Mouse (Mus musculus): ENCODE data around the gene Tbcel.

Tbcel gene

GRCm38 (mm10) chr9:42484667-42485066 is 22.9 kb downstream of the Tbcel start:
- no peak for DNase-seq

GRCm38 (mm10) chr9:42482944-42483343 is 24.7 kb downstream of the Tbcel start:
- DNase-seq, result no peak

DNA sequence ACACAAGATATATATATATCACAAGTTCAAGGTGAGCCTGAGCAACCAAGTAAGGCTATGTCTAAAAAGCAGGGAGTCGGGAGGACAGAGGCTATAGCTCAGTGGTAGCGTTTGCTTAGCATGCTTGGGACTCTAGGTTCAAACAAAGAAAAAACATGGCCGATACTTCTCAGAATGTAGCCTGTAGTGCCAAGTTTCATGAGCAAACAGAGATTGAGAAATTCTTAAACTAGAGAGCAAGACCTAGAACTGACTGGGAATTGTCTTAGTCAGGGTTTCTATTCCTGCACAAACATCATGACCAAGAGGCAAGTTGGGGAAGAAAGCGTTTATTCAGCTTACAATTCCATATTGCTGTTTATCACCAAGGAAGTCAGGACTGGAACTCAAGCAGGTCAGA is 31.4 kb downstream of the Tbcel start:
- DNase-seq, result no peak

- no peak for DNase-seq
These were observed 33.4 kb downstream of the Tbcel start for GRCm38 (mm10) chr9:42474244-42474643.

DNA sequence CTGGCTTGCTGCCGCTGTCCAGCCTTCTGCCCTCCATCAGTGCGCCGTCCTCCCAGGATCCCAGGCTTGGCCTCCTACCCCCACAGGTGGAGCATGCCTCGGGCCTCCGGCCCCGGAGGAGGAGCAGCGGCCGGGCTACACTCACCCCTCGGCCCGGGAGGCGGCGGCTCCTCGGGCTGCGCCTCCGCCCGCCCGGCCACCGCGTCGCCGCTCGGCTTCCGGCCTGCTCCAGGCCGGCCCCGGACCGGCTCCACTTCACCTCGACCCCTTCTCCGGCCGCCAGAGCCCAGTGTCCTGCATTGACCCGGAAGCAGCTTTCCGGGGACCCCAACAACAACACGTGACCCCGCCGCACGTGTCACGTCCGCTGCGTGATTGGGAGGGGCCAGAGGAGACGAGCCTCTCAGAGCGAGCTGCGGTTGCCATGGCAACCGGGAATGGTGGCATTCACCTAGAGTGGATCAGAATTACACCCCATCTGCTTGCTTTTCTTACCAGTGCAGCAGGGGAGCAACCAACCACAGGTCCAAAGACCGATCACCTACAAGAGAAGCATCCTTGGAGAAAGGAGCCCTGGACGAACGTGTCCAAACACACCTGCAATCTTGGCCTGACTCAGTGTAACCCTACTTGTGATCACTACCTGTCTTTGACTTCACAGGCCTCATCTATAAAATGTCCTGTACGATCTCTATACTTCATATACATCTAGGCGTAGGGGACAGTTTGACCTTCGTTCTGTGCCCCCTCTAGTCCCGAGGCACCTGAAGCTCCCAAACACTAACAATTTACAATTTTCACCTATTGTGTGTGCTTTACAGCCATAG is 35.5 kb downstream of the Tbcel start:
- peak; percentile 93 to 97 for DNase-seq

DNA sequence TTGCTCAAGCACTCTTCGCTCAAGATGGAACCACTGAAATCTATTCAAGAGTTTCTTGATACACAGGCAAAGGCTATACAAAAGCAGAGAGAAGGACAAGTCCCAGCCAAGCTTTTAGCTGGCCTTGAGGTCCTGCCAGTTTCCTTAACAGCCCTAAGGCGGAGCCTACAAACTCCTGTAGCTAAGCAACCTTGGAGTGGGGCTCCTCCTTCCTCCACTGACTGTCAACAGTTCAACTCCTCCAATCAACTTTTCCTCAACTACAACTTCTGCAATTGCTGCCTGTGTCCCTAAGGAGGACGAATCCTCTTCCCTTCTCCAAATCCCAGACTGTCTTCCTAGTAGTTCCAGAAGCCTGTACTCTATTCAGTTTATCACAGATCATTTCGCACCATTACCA is 36.4 kb downstream of the Tbcel start:
- peak in 1 of 2 experiments; percentile 26 for DNase-seq

DNA sequence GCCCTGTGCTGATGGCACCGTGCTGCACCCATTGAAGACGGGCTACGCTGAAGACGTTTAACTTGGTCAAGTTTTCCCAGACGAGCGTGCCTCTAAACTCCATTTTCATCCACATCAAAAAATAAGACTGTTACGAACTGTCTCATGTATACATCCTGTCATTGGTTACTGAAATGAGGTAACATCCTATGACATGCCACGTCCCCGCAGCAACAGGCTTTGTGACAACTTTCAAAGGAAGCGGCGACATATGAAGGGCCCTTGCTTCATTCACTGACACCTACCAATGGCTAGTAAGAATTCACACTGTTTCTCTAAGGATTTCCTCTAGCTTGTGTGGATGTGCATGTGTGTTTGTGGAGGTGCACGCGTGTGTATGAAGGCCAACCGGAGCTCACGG is 38.3 kb downstream of the Tbcel start:
- DNase-seq, result no peak

GRCm38 (mm10) chr9:42468360-42468759 is 39.2 kb downstream of the Tbcel start:
- no peak for DNase-seq

- DNase-seq, result no peak
These were observed 40.3 kb downstream of the Tbcel start for GRCm38 (mm10) chr9:42467116-42467815.

GRCm38 (mm10) chr9:42465661-42466091 is 41.9 kb downstream of the Tbcel start:
- DNase-seq, result no peak

DNA sequence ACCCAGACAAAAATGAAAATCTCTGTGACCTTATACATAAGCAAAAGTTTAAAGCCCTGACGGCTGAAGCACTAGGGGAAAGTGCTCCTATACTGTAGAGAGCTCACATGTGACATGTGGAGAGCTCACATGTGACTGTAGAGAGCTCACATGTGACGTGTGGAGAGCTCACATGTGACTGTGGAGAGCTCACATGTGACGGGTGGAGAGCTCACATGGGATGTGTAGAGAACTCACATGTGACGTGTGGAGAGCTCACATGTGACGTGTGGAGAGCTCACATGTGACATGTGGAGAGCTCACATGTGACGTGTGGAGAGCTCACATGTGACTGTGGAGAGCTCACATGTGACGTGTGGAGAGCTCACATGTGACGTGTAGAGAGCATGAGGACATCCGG is 43.4 kb downstream of the Tbcel start:
- no peak for DNase-seq

DNA sequence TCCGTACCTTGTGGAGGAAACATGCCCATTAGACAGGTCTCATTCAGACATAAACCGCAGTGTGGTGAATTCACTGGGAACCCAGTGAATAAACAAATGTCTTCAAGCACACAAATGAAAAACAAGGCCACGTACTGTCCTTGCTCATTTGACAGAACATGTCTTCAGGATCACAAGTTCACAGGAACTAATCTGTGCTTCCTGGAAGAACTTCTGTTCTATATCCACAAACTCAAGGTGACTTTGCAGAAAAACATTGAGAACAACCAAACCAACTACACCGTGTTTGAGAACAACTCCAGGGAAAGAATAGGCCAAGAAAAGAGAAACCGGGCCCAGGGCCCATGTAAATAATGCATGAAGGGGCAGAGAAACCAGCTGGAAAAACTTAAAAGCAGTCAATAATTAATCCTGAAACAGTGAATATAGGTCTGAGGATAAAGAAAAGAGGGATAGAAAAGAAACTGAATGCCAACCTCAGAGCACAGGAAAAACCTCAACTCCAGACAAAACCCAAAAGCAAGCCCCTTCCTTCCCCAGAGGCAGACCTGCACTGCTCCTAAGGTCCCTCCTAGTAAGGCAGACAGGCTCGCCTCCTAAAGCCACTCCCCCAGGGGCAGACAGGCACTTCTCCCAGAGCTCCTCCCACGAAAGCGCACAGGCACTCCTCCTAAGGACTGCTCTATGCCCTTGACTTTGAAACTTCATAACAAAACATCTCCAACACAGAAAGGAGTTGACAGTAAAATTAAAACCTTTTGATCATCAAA is 44.2 kb downstream of the Tbcel start:
- no peak for DNase-seq

GRCm38 (mm10) chr9:42462585-42463219 is 44.9 kb downstream of the Tbcel start:
- no peak for DNase-seq

DNA sequence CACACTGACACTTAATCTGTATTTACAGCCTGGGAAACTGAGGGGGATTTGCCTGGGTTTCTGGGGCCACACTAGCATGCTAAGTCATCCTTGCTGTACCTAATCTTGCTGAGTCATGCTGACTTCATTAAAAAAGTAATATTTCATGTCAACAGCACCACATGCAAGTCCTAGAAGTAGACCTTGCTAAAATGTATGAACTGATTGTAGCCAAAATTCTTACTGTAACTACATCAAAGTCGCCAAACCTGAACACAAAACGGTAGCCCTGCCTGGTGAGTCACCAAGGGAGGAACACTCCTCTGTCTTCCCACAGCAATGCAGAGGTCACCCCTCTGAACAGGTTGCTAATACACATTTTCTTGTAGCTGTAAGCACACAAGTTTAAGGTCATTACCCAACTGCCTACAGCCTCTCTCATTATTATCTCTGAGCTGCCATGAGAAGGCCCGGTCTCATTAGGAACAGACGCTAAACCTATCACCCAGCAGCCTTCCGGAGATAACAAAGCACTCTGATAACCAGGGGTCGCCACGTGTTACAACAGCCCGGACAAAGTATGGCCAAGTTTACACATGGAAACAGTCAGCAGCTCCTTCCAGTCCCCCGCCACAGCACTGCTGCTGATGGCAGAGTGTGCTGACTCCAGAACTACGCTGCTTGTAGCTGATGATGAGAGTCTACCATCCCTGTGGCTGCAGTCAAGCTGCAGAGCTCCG is 46.1 kb downstream of the Tbcel start:
- no peak for DNase-seq

- no peak for DNase-seq
These were observed 47.3 kb downstream of the Tbcel start for GRCm38 (mm10) chr9:42460353-42460752.

- DNase-seq, result peak in 1 of 2 experiments; percentile 32
These were observed 47.9 kb downstream of the Tbcel start for GRCm38 (mm10) chr9:42459736-42460135.

GRCm38 (mm10) chr9:42458741-42459515 is 48.7 kb downstream of the Tbcel start:
- no peak for DNase-seq

GRCm38 (mm10) chr9:42457501-42457900 is 50.1 kb downstream of the Tbcel start:
- DNase-seq, result no peak

DNA sequence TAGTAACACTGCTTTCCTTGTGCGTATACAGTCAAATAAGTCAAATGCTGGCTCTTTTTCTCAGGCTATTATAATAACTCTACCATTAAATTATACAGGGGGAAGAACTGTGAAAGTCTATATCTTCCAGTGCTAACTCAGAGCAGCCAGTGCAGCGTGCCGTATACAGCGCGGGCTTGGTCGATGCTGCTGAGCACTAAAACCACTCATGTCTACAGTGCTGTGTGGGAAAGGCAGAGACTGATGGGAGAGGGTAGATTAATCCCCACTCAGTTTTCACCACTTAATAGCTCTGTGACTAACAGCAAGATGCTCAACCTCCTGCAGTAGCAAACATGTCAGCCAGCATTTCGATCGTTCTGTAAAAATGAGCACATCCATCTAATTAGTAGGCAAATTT is 53.2 kb downstream of the Tbcel start:
- no peak for DNase-seq

DNA sequence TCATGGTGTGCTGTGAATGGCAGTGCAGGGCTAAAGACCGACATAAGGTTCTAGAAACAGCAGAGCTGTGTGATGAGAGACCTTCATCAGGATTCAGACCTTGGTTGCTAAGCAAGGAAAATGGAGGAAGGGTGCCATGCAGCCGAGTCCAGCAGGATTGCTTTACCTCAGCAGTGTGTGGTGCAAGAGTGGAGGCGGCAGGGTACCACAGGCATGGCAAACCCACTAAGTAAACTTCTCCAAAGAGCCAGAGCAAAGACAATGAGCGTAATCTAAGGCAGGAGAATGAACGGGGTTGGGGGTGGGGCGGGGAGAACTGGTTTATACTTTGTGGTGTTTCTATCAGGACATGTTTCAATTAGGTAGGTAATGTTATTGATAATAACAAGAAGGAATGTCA is 58.6 kb downstream of the Tbcel start:
- DNase-seq, result no peak

- no peak for DNase-seq
These were observed 65.5 kb downstream of the Tbcel start for GRCm38 (mm10) chr9:42442100-42442499.

- no peak for DNase-seq
These were observed 66.4 kb downstream of the Tbcel start for GRCm38 (mm10) chr9:42441234-42441633.

Data from cerebellum, adult 18-20 months (tissue).